Mouse (Mus musculus) embryo, embryonic 10 days (tissue): ENCODE results near the gene Ap1b1.

Experiments used
- DNase-seq: peaks from one replicate; pipeline ENCODE4 v3.0.0-alpha.2; 2015; ENCODE audit warnings: low spot score

Gene Ap1b1

GRCm38 (mm10) chr11:4984799-4985198 lies 1.8 kb upstream of the Ap1b1 start:
- DNase-seq, result no peak

- DNase-seq, result no peak
Observed at GRCm38 (mm10) chr11:4987487-4987852, 846 bp downstream of the Ap1b1 start.

- no peak for DNase-seq
Observed at GRCm38 (mm10) chr11:4989187-4989586, 2.6 kb downstream of the Ap1b1 start.

- no peak for DNase-seq
Observed at GRCm38 (mm10) chr11:4992471-4992870, 5.8 kb downstream of the Ap1b1 start.

GRCm38 (mm10) chr11:4995676-4996075 lies 9.1 kb downstream of the Ap1b1 start:
- no peak for DNase-seq

GRCm38 (mm10) chr11:4996621-4997199 lies 10.1 kb downstream of the Ap1b1 start:
- no peak for DNase-seq

- DNase-seq, result peak; percentile 70
Observed at GRCm38 (mm10) chr11:4998352-4998751, 11.7 kb downstream of the Ap1b1 start.

- DNase-seq, result no peak
Observed at GRCm38 (mm10) chr11:4998762-4999161, 12.1 kb downstream of the Ap1b1 start.

- DNase-seq, result no peak
Observed at GRCm38 (mm10) chr11:5000241-5000640, 13.6 kb downstream of the Ap1b1 start.

GRCm38 (mm10) chr11:5002826-5003225 lies 16.2 kb downstream of the Ap1b1 start:
- DNase-seq, result no peak

GRCm38 (mm10) chr11:5005528-5005927 lies 18.9 kb downstream of the Ap1b1 start:
- DNase-seq, result no peak

- no peak for DNase-seq
Observed at GRCm38 (mm10) chr11:5007186-5007585, 20.6 kb downstream of the Ap1b1 start.

- DNase-seq, result no peak
Observed at GRCm38 (mm10) chr11:5008867-5009266, 22.2 kb downstream of the Ap1b1 start.

GRCm38 (mm10) chr11:5009354-5010074 lies 22.9 kb downstream of the Ap1b1 start:
- no peak for DNase-seq

GRCm38 (mm10) chr11:5010205-5010604 lies 23.6 kb downstream of the Ap1b1 start:
- DNase-seq, result no peak

- DNase-seq, result no peak
Observed at GRCm38 (mm10) chr11:5011480-5011879, 24.9 kb downstream of the Ap1b1 start.

GRCm38 (mm10) chr11:5012213-5012715 lies 25.6 kb downstream of the Ap1b1 start:
- no peak for DNase-seq

- peak; percentile 46 for DNase-seq
Observed at GRCm38 (mm10) chr11:5015720-5016119, 29.1 kb downstream of the Ap1b1 start.

- DNase-seq, result no peak
Observed at GRCm38 (mm10) chr11:5016286-5016685, 29.7 kb downstream of the Ap1b1 start.

- DNase-seq, result peak; percentile 28
Observed at GRCm38 (mm10) chr11:5017506-5017905, 30.9 kb downstream of the Ap1b1 start.

- DNase-seq, result no peak
Observed at GRCm38 (mm10) chr11:5025108-5025507, 38.5 kb downstream of the Ap1b1 start.

- DNase-seq, result no peak
Observed at GRCm38 (mm10) chr11:5028228-5028627, 41.6 kb downstream of the Ap1b1 start.

GRCm38 (mm10) chr11:5032706-5033105 lies 46.1 kb downstream of the Ap1b1 start:
- DNase-seq, result no peak

GRCm38 (mm10) chr11:5033136-5033535 lies 46.5 kb downstream of the Ap1b1 start:
- DNase-seq, result no peak
